ENCODE assay signal across 16 mouse cellular contexts in genomic region chr16:5926986-5927385, GRCm38 (mm10). TPM values are rescaled to one million over a fixed set of nuclear protein-coding genes. Genes with fewer than 3 reads are reported as not detected.
DNase-seq lines count a peak whose midpoint lies in the region; ATAC-seq and TF ChIP-seq lines count a peak whose summit lies in the region.
"Had no signal": no experiment of that assay in that cellular context is flagged by ENCODE, and none has a peak within 500 bp of the region (broad histone marks: within the 10 kb centered on the region; RNA-seq: fewer than 3 reads in every experiment).

No protein-coding gene starts in this region.

- WGBS in neural tube, embryonic 12.5 days, result 4% methylated on average over 1 of the region's 1 CpGs
- WGBS in forebrain, embryonic 16.5 days, result 13% methylated on average over 1 of the region's 1 CpGs
- 38% methylated on average over 1 of the region's 1 CpGs for WGBS in hindbrain, postnatal 0 days
- 18% methylated on average over 1 of the region's 1 CpGs for WGBS in neural tube, embryonic 14.5 days

- no peak overlapping the region for H3K4me3 ChIP-seq in neural tube, embryonic 12.5 days
- no peak overlapping the region for H3K4me3 ChIP-seq in forebrain, embryonic 16.5 days (replicated peaks; ENCODE audit: low read length)
- no peak overlapping the region for H3K4me3 ChIP-seq in hindbrain, postnatal 0 days (ENCODE audit: low read length)
- no peak overlapping the region for H3K4me3 ChIP-seq in neural tube, embryonic 14.5 days (ENCODE audit: low read depth, low read length)
- no peak overlapping the region for H3K4me3 ChIP-seq in gastrocnemius, adult 2 months
- H3K4me3 ChIP-seq: embryonic facial prominence, embryonic 13.5 days; heart, embryonic 15.5 days; limb, embryonic 15.5 days had no signal

- no peak overlapping the region for H3K27ac ChIP-seq in neural tube, embryonic 12.5 days
- H3K27ac ChIP-seq in forebrain, embryonic 16.5 days (ENCODE audit: low read length), result peak overlapping the region; percentile 28; the same call in 1 of the 2 replicates
- H3K27ac ChIP-seq in hindbrain, postnatal 0 days, result peak overlapping the region; percentile 6; the same call in 1 of the 2 replicates
- H3K27ac ChIP-seq in neural tube, embryonic 14.5 days (ENCODE audit: low read depth, low read length), result no peak overlapping the region
- no peak overlapping the region for H3K27ac ChIP-seq in gastrocnemius, adult 2 months
- H3K27ac ChIP-seq: embryonic facial prominence, embryonic 13.5 days; heart, embryonic 15.5 days; limb, embryonic 15.5 days had no signal

- TF ChIP-seq CTCF in hindbrain, postnatal 0 days (IDR thresholded peaks at IDR 0.05; ENCODE audit: low read depth), result no peak
- no peak for TF ChIP-seq CTCF in gastrocnemius, adult 2 months (IDR thresholded peaks at IDR 0.05)

- intact Hi-C loops in gastrocnemius, adult 2 months (cut with DNase I), result no loop called here

- H3K36me3 ChIP-seq in neural tube, embryonic 12.5 days, result no peaks in the 10 kb centered on the region
- no peaks in the 10 kb centered on the region for H3K36me3 ChIP-seq in forebrain, embryonic 16.5 days (ENCODE audit: control insufficient read depth, insufficient read depth)
- no peaks in the 10 kb centered on the region for H3K36me3 ChIP-seq in hindbrain, postnatal 0 days (ENCODE audit: insufficient read depth, low read length)
- H3K36me3 ChIP-seq in neural tube, embryonic 14.5 days (ENCODE audit: control insufficient read depth, insufficient read depth, low read length), result no peaks in the 10 kb centered on the region
- H3K36me3 ChIP-seq: embryonic facial prominence, embryonic 13.5 days; heart, embryonic 15.5 days; limb, embryonic 15.5 days had no signal

- H3K9me3 ChIP-seq in neural tube, embryonic 12.5 days, result no peaks in the 10 kb centered on the region
- no peaks in the 10 kb centered on the region for H3K9me3 ChIP-seq in forebrain, embryonic 16.5 days (ENCODE audit: control insufficient read depth, low read length)
- no peaks in the 10 kb centered on the region for H3K9me3 ChIP-seq in hindbrain, postnatal 0 days (ENCODE audit: low read length)
- no peaks in the 10 kb centered on the region for H3K9me3 ChIP-seq in neural tube, embryonic 14.5 days (ENCODE audit: control insufficient read depth, low read length)
- H3K9me3 ChIP-seq: embryonic facial prominence, embryonic 13.5 days; heart, embryonic 15.5 days; limb, embryonic 15.5 days had no signal

- DNase-seq in neural tube, embryonic 10.5 days (ENCODE audit: extremely low spot score, low spot score), result no peak
- DNase-seq in hindbrain, postnatal 0 days (ENCODE audit: low spot score), result peak; percentile 45
- DNase-seq in gastrocnemius, adult 2 months, result no peak
- no peak for DNase-seq in heart, adult 9 months (ENCODE audit: low spot score in 2 of 2)
- DNase-seq: cerebellum, postnatal 10 days; kidney, postnatal 14 days; lung, adult 18-20 months; lung, postnatal 4 days had no signal

- H3K9ac ChIP-seq in neural tube, embryonic 12.5 days, result no peak overlapping the region
- H3K9ac ChIP-seq in forebrain, embryonic 16.5 days (replicated peaks; ENCODE audit: low read depth, low read length), result no peak overlapping the region
- no peak overlapping the region for H3K9ac ChIP-seq in hindbrain, postnatal 0 days (replicated peaks; ENCODE audit: low read length)
- H3K9ac ChIP-seq in neural tube, embryonic 14.5 days (replicated peaks; ENCODE audit: low read depth, low read length), result no peak overlapping the region
- H3K9ac ChIP-seq: embryonic facial prominence, embryonic 13.5 days; heart, embryonic 15.5 days; limb, embryonic 15.5 days had no signal

- H3K27me3 ChIP-seq in neural tube, embryonic 12.5 days (replicated peaks), result no peaks in the 10 kb centered on the region
- H3K27me3 ChIP-seq in forebrain, embryonic 16.5 days (replicated peaks; ENCODE audit: control insufficient read depth, insufficient read depth, low read length), result no peaks in the 10 kb centered on the region
- H3K27me3 ChIP-seq in hindbrain, postnatal 0 days (ENCODE audit: insufficient read depth, low read length), result no peaks in the 10 kb centered on the region
- H3K27me3 ChIP-seq in neural tube, embryonic 14.5 days (ENCODE audit: control insufficient read depth, insufficient read depth, low read length), result no peaks in the 10 kb centered on the region
- H3K27me3 ChIP-seq: embryonic facial prominence, embryonic 13.5 days; heart, embryonic 15.5 days; limb, embryonic 15.5 days had no signal

- H3K4me2 ChIP-seq in neural tube, embryonic 12.5 days (replicated peaks), result no peak overlapping the region
- no peak overlapping the region for H3K4me2 ChIP-seq in forebrain, embryonic 16.5 days (ENCODE audit: low read length)
- no peak overlapping the region for H3K4me2 ChIP-seq in hindbrain, postnatal 0 days (ENCODE audit: low read depth, low read length)
- H3K4me2 ChIP-seq in neural tube, embryonic 14.5 days (ENCODE audit: low read depth, low read length), result no peak overlapping the region
- H3K4me2 ChIP-seq: embryonic facial prominence, embryonic 13.5 days; heart, embryonic 15.5 days; limb, embryonic 15.5 days had no signal

- ATAC-seq in neural tube, embryonic 12.5 days (ENCODE audit: low FRiP score, low read depth), result 0 out of 2 replicates have a peak, but pooled peaks have one; percentile 37
- peak; percentile 54 for ATAC-seq in forebrain, embryonic 16.5 days
- peak; percentile 85 for ATAC-seq in hindbrain, postnatal 0 days
- ATAC-seq in neural tube, embryonic 14.5 days (ENCODE audit: low read depth), result peak; percentile 46
- ATAC-seq: inflammation-experienced regulatory T-cells, adult 6 months had no signal

- H3K4me1 ChIP-seq in neural tube, embryonic 12.5 days, result peaks cover 11% of the 10 kb centered on the region; the same call in 1 of the 2 replicates
- peaks cover 8% of the 10 kb centered on the region for H3K4me1 ChIP-seq in forebrain, embryonic 16.5 days (replicated peaks; ENCODE audit: control insufficient read depth, insufficient read depth, low read length)
- no peaks in the 10 kb centered on the region for H3K4me1 ChIP-seq in hindbrain, postnatal 0 days (ENCODE audit: insufficient read depth, low read length)
- H3K4me1 ChIP-seq in neural tube, embryonic 14.5 days (ENCODE audit: control insufficient read depth, insufficient read depth, low read length), result peaks cover 6% of the 10 kb centered on the region
- H3K4me1 ChIP-seq: embryonic facial prominence, embryonic 13.5 days; heart, embryonic 15.5 days; limb, embryonic 15.5 days had no signal

RNA-seq across cellular contexts. Expression of gene Rbfox1, which starts 41.8 kb away (rescaled TPM):
- 80.2 and 87.8 TPM in 2 replicates for polyA plus RNA-seq in neural tube, embryonic 12.5 days (2016; fragmentation: Nextera tagmentation; extraction: Ambion mirVana)
- polyA plus RNA-seq in forebrain, embryonic 16.5 days (2015; fragmentation: Nextera tagmentation; extraction: Ambion mirVana), result 210 and 216 TPM in 2 replicates
- total RNA-seq in hindbrain, postnatal 0 days (2014; rRNA removed), result 142 and 158 TPM in 2 replicates
- 179 and 204 TPM in 2 replicates for polyA plus RNA-seq in hindbrain, postnatal 0 days (2015; fragmentation: Nextera tagmentation; extraction: Ambion mirVana)
- polyA plus RNA-seq in neural tube, embryonic 14.5 days (2014; fragmentation: Nextera tagmentation; extraction: Ambion mirVana), result 292 and 339 TPM in 2 replicates
- total RNA-seq in gastrocnemius, adult 2 months (2021), result 100 to 1,000 TPM; 194 to 277 TPM
- total RNA-seq: granulocyte monocyte progenitor cell, adult 5-6 weeks had no signal
- polyA plus RNA-seq: inflammation-experienced regulatory T-cells, adult 6 months had no signal

Comparison
In these comparisons a context has a peak if more than half of its experiments do, and no peak if none do; other contexts are left out.
1. H3K27ac ChIP-seq: peak in forebrain, embryonic 16.5 days (single experiment) and hindbrain, postnatal 0 days (single experiment); none in neural tube, embryonic 12.5 days (single experiment), neural tube, embryonic 14.5 days (single experiment) and gastrocnemius, adult 2 months (single experiment).
2. Peak in every context shown above with its lines, with median percentiles within 50 percentile points of each other: ATAC-seq.